Mouse (Mus musculus) megakaryocyte, embryonic 14.5 days (primary cell): ENCODE data around the gene Etv6.

Experiments
- FLI1 ChIP-seq: IDR thresholded peaks from 2 replicates; pipeline ENCODE4 v1.6.1; 2012; ENCODE audit warnings: low read length, inconsistent platforms, mixed read lengths
- GATA1 ChIP-seq: IDR thresholded peaks from 3 replicates; pipeline ENCODE4 v1.6.1; 2012; ENCODE audit warnings: mixed read lengths, low read length, inconsistent platforms, borderline replicate concordance

GRCm38 (mm10) chr6:134139359-134139758 is 103.9 kb downstream of the Etv6 start:
- TF ChIP-seq GATA1 (no peak), FLI1 (no peak)
